Mouse (Mus musculus) kidney, embryonic 16.5 days (tissue): ENCODE data around the gene Zmat5. TPM values are rescaled to one million over a fixed set of nuclear protein-coding genes. Genes with fewer than 3 reads are reported as not detected.

Experiments used
- ATAC-seq: fragments of 200-750 bp; cut with Nextera tagmentation; 2 replicates; pipeline ENCODE4 v1.8.0; 2017; ENCODE audit warnings: moderate TSS enrichment; ENCODE audit not compliant: low FRiP score, low TSS enrichment
- H3K27ac ChIP-seq: fragments of 300-500 bp; sonication (generic); 2 replicates; pipeline ENCODE4 v1.5.1; 2014; ENCODE audit warnings: low read length
- H3K27me3 ChIP-seq: fragments of 300-500 bp; sonication (generic); 2 replicates; pipeline ENCODE4 v1.6.1; 2014; ENCODE audit warnings: low read length, control low read depth, mixed read lengths; ENCODE audit not compliant: insufficient read depth
- H3K36me3 ChIP-seq: fragments of 300-500 bp; sonication (generic); 2 replicates; pipeline ENCODE4 v1.6.1; 2014; ENCODE audit warnings: low read length, control low read depth, mixed read lengths; ENCODE audit not compliant: insufficient read depth
- H3K4me1 ChIP-seq: fragments of 300-500 bp; sonication (generic); 2 replicates; pipeline ENCODE4 v1.6.1; 2014; ENCODE audit warnings: low read length, control low read depth, mixed read lengths; ENCODE audit not compliant: insufficient read depth
- H3K4me2 ChIP-seq: fragments of 300-500 bp; sonication (generic); replicated peaks from 2 replicates; pipeline ENCODE4 v1.6.1; 2014; ENCODE audit warnings: low read depth, low read length
- H3K4me3 ChIP-seq: fragments of 300-500 bp; sonication (generic); 2 replicates; pipeline ENCODE4 v1.5.1; 2014; ENCODE audit warnings: mild to moderate bottlenecking, low read length
- H3K9ac ChIP-seq: fragments of 300-500 bp; sonication (generic); replicated peaks from 2 replicates; pipeline ENCODE4 v1.6.1; 2014; ENCODE audit warnings: low read length
- H3K9me3 ChIP-seq: fragments of 300-500 bp; sonication (generic); 2 replicates; pipeline ENCODE4 v1.6.1; 2016; ENCODE audit warnings: low read length, control low read depth
- WGBS: fragments of 180-500 bp; shearing (Covaris S2); extraction: QIAGEN DNeasy Blood & Tissue Kit; methylation state at CpG from one replicate; pipeline ENCODE4 v1.1.7; 2014; 5-methylcytosine and 5-hydroxymethylcytosine counted together
- polyA plus RNA-seq: library from polyadenylated mRNA; unstranded; fragments of >200 nt; fragmentation: Nextera tagmentation; extraction: Ambion mirVana; gene quantifications from 2 replicates; pipeline ENCODE4 v1.2.1, GENCODE M21; 2015

The Zmat5 gene
- polyA plus RNA-seq, 1 experiment from 2014 or later = 71.8 TPM

GRCm38 (mm10) chr11:4780927-4781326 lies 76.4 kb downstream of the Zmat5 start:
- Histone ChIP-seq H3K9ac (no peak overlapping the region), H3K27me3 (no peaks in the 10 kb centered on the region), H3K36me3 (peaks cover 38% of the 10 kb centered on the region), H3K4me2 (no peak overlapping the region), H3K4me1 (peaks cover 7% of the 10 kb centered on the region; the same call in 1 of the 2 replicates), H3K4me3 (no peak overlapping the region), H3K27ac (no peak overlapping the region), H3K9me3 (no peaks in the 10 kb centered on the region)
- 52% methylated on average over 3 of the region's 3 CpGs for WGBS
- no peak for ATAC-seq

- no peaks in the 10 kb centered on the region for H3K27me3 ChIP-seq
- peaks cover 44% of the 10 kb centered on the region for H3K36me3 ChIP-seq
- H3K9ac ChIP-seq = no peak overlapping the region
- H3K9me3 ChIP-seq = no peaks in the 10 kb centered on the region
- H3K27ac ChIP-seq = no peak overlapping the region
- no peak for ATAC-seq
- H3K4me1 ChIP-seq = peaks cover 7% of the 10 kb centered on the region; the same call in 1 of the 2 replicates
- no peak overlapping the region for H3K4me3 ChIP-seq
- no peak overlapping the region for H3K4me2 ChIP-seq
- WGBS = 80% methylated on average over 3 of the region's 3 CpGs
These were observed 78.6 kb downstream of the Zmat5 start for GRCm38 (mm10) chr11:4783116-4783515.

GRCm38 (mm10) chr11:4784629-4785142 lies 80.2 kb downstream of the Zmat5 start:
- H3K27ac ChIP-seq = no peak overlapping the region
- H3K4me2 ChIP-seq = no peak overlapping the region
- peaks cover 43% of the 10 kb centered on the region for H3K36me3 ChIP-seq
- WGBS = 77% methylated on average over 5 of the region's 5 CpGs
- no peak overlapping the region for H3K4me3 ChIP-seq
- no peak overlapping the region for H3K9ac ChIP-seq
- H3K4me1 ChIP-seq = peaks cover 7% of the 10 kb centered on the region; the same call in 1 of the 2 replicates
- no peaks in the 10 kb centered on the region for H3K9me3 ChIP-seq
- H3K27me3 ChIP-seq = no peaks in the 10 kb centered on the region
- no peak for ATAC-seq

Other genes with a start within 250 kb of the Zmat5 start
- gene Mtmr3, start 109.8 kb upstream of the Zmat5 start, polyA plus RNA-seq = 27.1 and 27.4 TPM in 2 replicates
- not detected in 2 replicates for gene Gm11032, start 84.6 kb upstream of the Zmat5 start, polyA plus RNA-seq
- gene Ascc2, start 66.9 kb upstream of the Zmat5 start, polyA plus RNA-seq = 33.4 and 36.0 TPM in 2 replicates
- 915 and 962 TPM in 2 replicates for gene Uqcr10, start 336 bp upstream of the Zmat5 start, polyA plus RNA-seq
- 0.12 TPM in 2 replicates for gene Cabp7, start 42.1 kb downstream of the Zmat5 start, polyA plus RNA-seq
- 53.0 and 53.8 TPM in 2 replicates for gene Nf2, start 144.9 kb downstream of the Zmat5 start, polyA plus RNA-seq
- 92.2 and 92.6 TPM in 2 replicates for gene Nipsnap1, start 169.3 kb downstream of the Zmat5 start, polyA plus RNA-seq
- 39.0 and 39.5 TPM in 2 replicates for gene Thoc5, start 190.6 kb downstream of the Zmat5 start, polyA plus RNA-seq
- 0.19 TPM in 2 replicates for gene Nefh, start 243.4 kb downstream of the Zmat5 start, polyA plus RNA-seq